Mouse (Mus musculus) intestine, embryonic 15.5 days (tissue): ENCODE measurements around the gene 4933400A11Rik. TPM values are rescaled to one million over a fixed set of nuclear protein-coding genes. Genes with fewer than 3 reads are reported as not detected.

Experiments
- ATAC-seq: fragments of 200-750 bp; cut with Nextera tagmentation; 2 replicates; pipeline ENCODE4 v1.8.0; 2017; ENCODE audit warnings: moderate TSS enrichment, moderate library complexity
- H3K27ac ChIP-seq: fragments of 300-500 bp; sonication (generic); 2 replicates; pipeline ENCODE4 v1.5.1; 2015; ENCODE audit warnings: mild to moderate bottlenecking, inconsistent platforms
- H3K27me3 ChIP-seq: fragments of 300-500 bp; sonication (generic); replicated peaks from 2 replicates; pipeline ENCODE4 v1.6.1; 2015; ENCODE audit warnings: inconsistent platforms
- H3K36me3 ChIP-seq: fragments of 300-500 bp; sonication (generic); 2 replicates; pipeline ENCODE4 v1.6.1; 2015; ENCODE audit warnings: inconsistent platforms
- H3K4me1 ChIP-seq: fragments of 300-500 bp; sonication (generic); replicated peaks from 2 replicates; pipeline ENCODE4 v1.6.1; 2015; ENCODE audit warnings: inconsistent platforms
- H3K4me2 ChIP-seq: fragments of 300-500 bp; sonication (generic); replicated peaks from 2 replicates; pipeline ENCODE4 v1.6.1; 2015; ENCODE audit warnings: mild to moderate bottlenecking, inconsistent platforms
- H3K4me3 ChIP-seq: fragments of 300-500 bp; sonication (generic); replicated peaks from 2 replicates; pipeline ENCODE4 v1.5.1; 2015; ENCODE audit warnings: inconsistent platforms
- H3K9ac ChIP-seq: fragments of 300-500 bp; sonication (generic); 2 replicates; pipeline ENCODE4 v1.6.1; 2015; ENCODE audit warnings: inconsistent platforms
- H3K9me3 ChIP-seq: fragments of 300-500 bp; sonication (generic); 2 replicates; pipeline ENCODE4 v1.6.1; 2016; ENCODE audit warnings: inconsistent platforms
- WGBS: fragments of 180-500 bp; shearing (Covaris S2); methylation state at CpG from one replicate; pipeline ENCODE4 v1.1.7; 2015; 5-methylcytosine and 5-hydroxymethylcytosine counted together
- polyA plus RNA-seq: library from polyadenylated mRNA; unstranded; fragments of >200 nt; fragmentation: Nextera tagmentation; extraction: Ambion mirVana; gene quantifications from 2 replicates; pipeline ENCODE4 v1.2.1, GENCODE M21; 2015

4933400A11Rik gene
- polyA plus RNA-seq = 0.15 and 0.25 TPM in 2 replicates

DNA sequence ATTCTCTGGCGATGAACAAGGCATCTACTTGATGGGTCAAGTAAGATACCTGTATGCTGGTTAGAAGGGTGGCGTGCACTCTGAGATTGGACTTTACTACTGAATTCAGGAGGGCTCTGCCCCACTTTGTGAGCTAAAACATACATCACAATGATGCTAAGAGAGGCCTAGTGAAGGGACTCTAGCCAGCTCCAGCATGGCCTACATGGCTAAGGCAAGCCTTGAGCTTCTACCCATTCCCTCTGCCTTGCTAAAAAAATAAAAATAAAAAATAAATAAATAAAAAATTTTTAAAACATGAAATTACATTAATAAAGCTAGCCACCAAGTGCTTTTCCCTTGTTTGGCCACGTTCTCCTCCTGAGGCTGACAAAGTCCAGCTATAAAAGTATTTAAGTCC lies at the start of gene 4933400A11Rik:
Gene 4933400A11Rik, minus strand, starts transcription at position 101 of the 400 bp plus-strand sequence.
- no peak within 1 kb of the TSS for H3K9ac ChIP-seq
- H3K27ac ChIP-seq = no peak within 1 kb of the TSS
- no peaks in the 10 kb centered on the region; the same call in 1 of the 2 replicates for H3K27me3 ChIP-seq
- H3K4me1 ChIP-seq = no peaks in the 10 kb centered on the region
- WGBS = 89% methylated on average over 3 of the region's 3 CpGs
- no peaks in the 10 kb centered on the region for H3K9me3 ChIP-seq
- H3K4me3 ChIP-seq = no peak within 1 kb of the TSS
- H3K4me2 ChIP-seq = no peak within 1 kb of the TSS
- no peak for ATAC-seq
- H3K36me3 ChIP-seq = no peaks in the 10 kb centered on the region

DNA sequence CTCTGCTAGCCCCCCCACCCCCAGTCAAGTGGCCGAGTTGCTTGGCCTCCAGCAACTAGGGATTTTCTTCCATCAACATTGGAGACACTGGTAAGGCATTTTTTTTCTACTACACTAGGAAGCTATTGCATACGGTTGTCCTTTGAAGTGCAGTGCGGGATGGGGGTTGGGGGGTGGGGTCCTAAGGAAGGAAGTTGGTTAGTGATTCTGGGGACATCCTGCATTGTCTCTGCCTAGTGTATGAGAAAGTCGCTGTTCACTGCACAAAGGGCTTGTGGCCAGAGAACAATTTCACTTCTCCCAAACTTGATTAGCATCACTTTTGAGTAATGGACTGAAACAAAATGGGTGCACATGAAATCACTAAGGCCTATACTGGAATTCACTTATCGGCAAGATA lies 48.7 kb upstream of the 4933400A11Rik start:
- Histone ChIP-seq H3K9me3 (no peaks in the 10 kb centered on the region), H3K9ac (no peak overlapping the region), H3K27me3 (no peaks in the 10 kb centered on the region), H3K36me3 (no peaks in the 10 kb centered on the region), H3K4me3 (no peak overlapping the region), H3K4me2 (no peak overlapping the region), H3K27ac (no peak overlapping the region), H3K4me1 (no peaks in the 10 kb centered on the region)
- WGBS = 56% methylated on average over 5 of the region's 5 CpGs
- ATAC-seq = no peak

DNA sequence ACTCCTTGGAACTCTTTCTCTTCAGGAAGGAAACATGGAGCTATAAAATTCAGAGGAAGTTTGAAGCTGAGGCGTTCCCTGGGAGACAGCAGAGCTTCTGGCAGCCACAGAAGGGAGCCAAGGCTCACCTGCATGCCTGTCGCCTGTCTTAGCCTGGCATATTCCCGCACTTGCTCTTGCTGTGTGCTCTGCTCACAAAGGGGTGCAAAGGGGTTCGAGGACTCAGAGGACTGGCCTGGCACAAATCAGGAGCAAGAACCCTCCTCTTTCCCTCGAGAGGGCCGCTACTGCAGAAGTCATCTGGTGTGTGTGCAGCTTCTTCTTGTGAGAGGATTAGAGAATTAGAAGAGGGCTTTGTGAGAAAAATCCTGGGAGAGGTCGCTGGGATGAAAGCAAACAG lies 48.3 kb upstream of the 4933400A11Rik start:
- WGBS = 33% methylated on average over 7 of the region's 7 CpGs
- no peak for ATAC-seq
- Histone ChIP-seq H3K27ac (no peak overlapping the region), H3K4me1 (no peaks in the 10 kb centered on the region), H3K27me3 (no peaks in the 10 kb centered on the region), H3K4me2 (no peak overlapping the region), H3K4me3 (no peak overlapping the region), H3K9me3 (no peaks in the 10 kb centered on the region), H3K36me3 (no peaks in the 10 kb centered on the region), H3K9ac (no peak overlapping the region)

DNA sequence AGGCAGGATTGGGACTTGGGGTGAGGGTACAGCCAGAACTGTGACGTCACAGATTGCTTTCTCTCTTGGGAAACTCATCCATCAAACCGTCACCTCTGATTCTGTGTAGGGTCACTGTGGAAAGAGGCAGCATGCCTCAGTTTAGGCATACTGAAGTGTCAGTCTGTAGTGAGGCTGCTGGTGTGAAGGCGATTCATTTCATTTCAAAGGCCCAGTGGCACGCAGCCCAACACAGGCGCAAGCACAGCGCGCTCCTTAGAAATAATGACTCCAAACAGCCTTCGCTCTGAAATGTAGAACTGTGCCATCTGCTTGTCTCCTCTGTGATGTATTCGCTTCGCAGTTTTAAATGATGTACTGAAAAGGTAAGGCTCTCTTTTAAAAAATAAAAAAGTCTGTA lies 47.5 kb upstream of the 4933400A11Rik start:
- Histone ChIP-seq H3K4me1 (no peaks in the 10 kb centered on the region), H3K4me3 (no peak overlapping the region), H3K9me3 (no peaks in the 10 kb centered on the region), H3K27me3 (no peaks in the 10 kb centered on the region), H3K9ac (no peak overlapping the region), H3K36me3 (no peaks in the 10 kb centered on the region), H3K4me2 (no peak overlapping the region), H3K27ac (no peak overlapping the region)
- ATAC-seq = no peak
- 68% methylated on average over 10 of the region's 10 CpGs for WGBS

DNA sequence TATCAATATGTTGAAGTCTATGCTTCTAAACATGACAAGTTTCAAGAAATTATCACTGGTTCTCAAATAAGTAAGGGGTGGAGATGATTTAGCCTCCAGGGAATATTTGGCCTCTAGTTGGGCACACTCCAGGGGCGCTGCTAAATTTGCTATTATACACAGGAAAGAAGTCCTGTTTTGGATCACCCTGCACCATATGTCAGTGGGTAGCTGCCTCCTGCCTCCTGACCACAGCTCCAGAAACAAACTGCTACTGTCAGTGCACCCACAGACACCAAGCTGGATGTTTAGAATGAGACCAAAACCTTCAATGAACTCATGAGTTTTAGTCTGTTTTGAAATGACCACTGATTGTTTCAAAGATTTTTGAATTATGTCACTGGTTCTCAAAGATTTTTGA lies 34.2 kb upstream of the 4933400A11Rik start:
- ATAC-seq = no peak
- H3K4me1 ChIP-seq = no peaks in the 10 kb centered on the region
- 48% methylated on average over 1 of the region's 1 CpGs for WGBS

DNA sequence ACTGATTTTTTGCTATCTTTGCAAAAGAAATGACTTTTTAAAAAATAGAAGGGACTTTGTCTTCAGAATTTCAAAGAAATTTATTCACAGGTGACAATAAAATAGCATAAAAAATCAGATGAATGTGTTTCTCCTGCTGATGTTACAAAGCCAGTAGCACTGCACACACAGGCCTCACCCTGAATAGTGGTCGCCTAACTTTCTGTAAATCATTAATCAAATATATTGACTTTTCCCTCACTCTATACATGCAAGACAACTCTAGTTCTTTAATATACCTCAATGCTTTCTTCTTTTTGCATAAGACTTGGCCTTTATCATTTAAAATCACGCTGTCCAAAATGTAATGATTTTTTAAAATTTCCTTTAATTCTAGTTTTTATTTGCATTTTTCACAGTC lies 32.3 kb upstream of the 4933400A11Rik start:
- WGBS = 64% methylated on average over 2 of the region's 2 CpGs
- peak; percentile 77 for ATAC-seq
- Histone ChIP-seq H3K27ac (no peak overlapping the region), H3K9ac (no peak overlapping the region), H3K36me3 (no peaks in the 10 kb centered on the region), H3K4me2 (no peak overlapping the region), H3K4me3 (no peak overlapping the region), H3K9me3 (no peaks in the 10 kb centered on the region), H3K4me1 (no peaks in the 10 kb centered on the region), H3K27me3 (no peaks in the 10 kb centered on the region)

More for the DNA sequence above, 34.2 kb upstream of the 4933400A11Rik start:
- H3K27me3 ChIP-seq = no peaks in the 10 kb centered on the region
- H3K36me3 ChIP-seq = no peaks in the 10 kb centered on the region
- H3K4me3 ChIP-seq = no peak overlapping the region
- H3K4me2 ChIP-seq = no peak overlapping the region
- no peaks in the 10 kb centered on the region for H3K9me3 ChIP-seq
- no peak overlapping the region for H3K9ac ChIP-seq
- H3K27ac ChIP-seq = no peak overlapping the region

DNA sequence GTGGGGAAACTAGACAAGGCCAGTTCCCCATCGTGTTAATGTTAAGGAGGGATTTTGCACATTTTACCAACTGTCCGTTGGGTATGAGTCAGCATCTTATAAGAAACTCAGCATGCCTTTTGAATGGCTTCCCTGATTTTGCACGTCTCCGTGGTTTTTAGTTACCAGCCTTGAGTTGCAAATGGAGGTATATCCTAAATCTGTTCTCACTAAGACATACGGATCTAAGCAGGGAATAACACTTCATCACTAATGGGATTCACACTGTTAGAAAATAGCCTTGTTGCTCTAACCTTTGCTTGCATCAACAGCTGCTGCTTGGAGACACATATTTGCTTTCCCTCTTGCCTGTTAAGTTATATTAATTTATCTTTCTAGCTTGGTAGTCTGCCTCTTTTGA lies 31.9 kb upstream of the 4933400A11Rik start:
- no peak overlapping the region for H3K4me2 ChIP-seq
- no peak overlapping the region for H3K9ac ChIP-seq
- no peaks in the 10 kb centered on the region for H3K9me3 ChIP-seq
- no peaks in the 10 kb centered on the region for H3K36me3 ChIP-seq
- no peak overlapping the region for H3K27ac ChIP-seq
- H3K4me1 ChIP-seq = no peaks in the 10 kb centered on the region
- H3K4me3 ChIP-seq = no peak overlapping the region
- WGBS = 63% methylated on average over 5 of the region's 5 CpGs
- no peaks in the 10 kb centered on the region for H3K27me3 ChIP-seq
- ATAC-seq = no peak

GRCm38 (mm10) chrX:169807744-169808143 lies 28.3 kb upstream of the 4933400A11Rik start:
- no peaks in the 10 kb centered on the region for H3K9me3 ChIP-seq
- H3K4me1 ChIP-seq = no peaks in the 10 kb centered on the region
- no peak overlapping the region for H3K4me3 ChIP-seq
- H3K9ac ChIP-seq = no peak overlapping the region
- 86% methylated on average over 3 of the region's 3 CpGs for WGBS
- H3K27ac ChIP-seq = no peak overlapping the region
- no peaks in the 10 kb centered on the region for H3K36me3 ChIP-seq
- H3K27me3 ChIP-seq = no peaks in the 10 kb centered on the region
- ATAC-seq = no peak
- no peak overlapping the region for H3K4me2 ChIP-seq

GRCm38 (mm10) chrX:169805791-169806190 lies 26.4 kb upstream of the 4933400A11Rik start:
- Histone ChIP-seq H3K9ac (no peak overlapping the region), H3K36me3 (no peaks in the 10 kb centered on the region), H3K4me1 (no peaks in the 10 kb centered on the region), H3K4me3 (no peak overlapping the region), H3K4me2 (no peak overlapping the region), H3K27me3 (no peaks in the 10 kb centered on the region), H3K9me3 (no peaks in the 10 kb centered on the region), H3K27ac (no peak overlapping the region)
- 62% methylated on average over 5 of the region's 5 CpGs for WGBS
- no peak for ATAC-seq

GRCm38 (mm10) chrX:169800238-169800637 lies 20.8 kb upstream of the 4933400A11Rik start:
- Histone ChIP-seq H3K4me3 (no peak overlapping the region), H3K27me3 (no peaks in the 10 kb centered on the region), H3K4me2 (no peak overlapping the region), H3K36me3 (no peaks in the 10 kb centered on the region), H3K4me1 (no peaks in the 10 kb centered on the region), H3K9me3 (no peaks in the 10 kb centered on the region), H3K9ac (no peak overlapping the region), H3K27ac (no peak overlapping the region)
- WGBS = 65% methylated on average over 4 of the region's 4 CpGs
- no peak for ATAC-seq

- no peak overlapping the region for H3K9ac ChIP-seq
- H3K4me2 ChIP-seq = 0 out of 2 replicates have a peak overlapping the region, but pooled peaks have one; percentile 26
- no peak for ATAC-seq
- H3K27ac ChIP-seq = no peak overlapping the region
- H3K4me1 ChIP-seq = no peaks in the 10 kb centered on the region
- H3K27me3 ChIP-seq = no peaks in the 10 kb centered on the region
- no peaks in the 10 kb centered on the region for H3K36me3 ChIP-seq
- WGBS = 6% methylated on average over 11 of the region's 11 CpGs
- no peaks in the 10 kb centered on the region for H3K9me3 ChIP-seq
- H3K4me3 ChIP-seq = no peak overlapping the region
These were observed 19.7 kb upstream of the 4933400A11Rik start for GRCm38 (mm10) chrX:169798987-169799680.

DNA sequence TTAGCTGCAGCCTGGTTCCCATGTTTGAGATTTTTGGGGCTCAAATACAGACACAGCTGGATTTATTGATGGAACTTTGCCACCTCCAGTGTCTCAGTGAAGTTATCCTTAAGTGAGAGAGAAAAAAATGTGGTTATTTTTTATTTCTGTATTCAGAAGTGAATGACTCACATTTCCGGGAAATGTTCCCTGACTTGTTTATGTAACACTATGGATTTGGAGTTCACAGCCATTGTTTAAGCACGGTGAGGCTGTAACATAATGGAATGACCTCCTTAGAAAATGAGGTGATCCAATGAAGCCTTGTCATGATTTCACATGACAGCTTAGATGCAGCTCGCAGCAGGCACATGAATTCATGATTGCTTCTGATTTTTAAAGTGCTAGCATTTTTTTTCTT lies 17.7 kb upstream of the 4933400A11Rik start:
- no peaks in the 10 kb centered on the region for H3K36me3 ChIP-seq
- no peak for ATAC-seq
- H3K4me2 ChIP-seq = no peak overlapping the region
- no peak overlapping the region for H3K27ac ChIP-seq
- H3K9ac ChIP-seq = no peak overlapping the region
- no peak overlapping the region for H3K4me3 ChIP-seq
- WGBS = 47% methylated on average over 3 of the region's 3 CpGs
- no peaks in the 10 kb centered on the region for H3K4me1 ChIP-seq
- no peaks in the 10 kb centered on the region for H3K27me3 ChIP-seq
- H3K9me3 ChIP-seq = no peaks in the 10 kb centered on the region

DNA sequence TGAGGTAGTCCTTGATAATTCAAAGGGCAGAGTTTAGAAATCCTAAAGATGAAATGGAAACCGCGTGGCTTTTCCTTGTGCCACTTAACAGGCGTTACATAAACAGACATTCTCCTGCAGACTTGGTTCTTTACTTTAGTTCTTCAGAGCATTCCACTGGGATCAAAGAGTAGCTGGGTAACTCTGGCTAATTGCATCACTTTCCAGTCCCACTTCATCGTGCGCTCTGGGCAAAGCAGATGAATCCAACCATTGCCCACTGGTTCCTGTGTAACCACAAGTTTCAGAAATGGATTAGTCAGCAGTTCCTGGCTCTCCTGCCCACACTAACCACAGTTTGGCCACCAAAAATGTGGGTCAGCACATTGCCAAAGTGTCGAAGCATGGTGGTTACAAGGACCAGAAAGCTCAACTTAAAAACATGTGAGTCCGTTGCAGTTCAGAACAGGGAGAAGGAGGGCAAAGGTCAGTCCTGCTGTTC lies 15.4 kb upstream of the 4933400A11Rik start:
- no peak for ATAC-seq
- Histone ChIP-seq H3K27ac (no peak overlapping the region), H3K4me2 (no peak overlapping the region), H3K4me3 (no peak overlapping the region), H3K4me1 (no peaks in the 10 kb centered on the region), H3K9me3 (no peaks in the 10 kb centered on the region), H3K27me3 (no peaks in the 10 kb centered on the region), H3K9ac (no peak overlapping the region), H3K36me3 (no peaks in the 10 kb centered on the region)
- 54% methylated on average over 7 of the region's 7 CpGs for WGBS
